Mouse (Mus musculus): Measurements from ENCODE around the gene Mvb12b. TPM values are rescaled to one million over a fixed set of nuclear protein-coding genes. Genes with fewer than 3 reads are reported as not detected.

Gene Mvb12b
- total RNA-seq, 2 experiments from 2014 or later, result 19.7 to 22.7 TPM

DNA sequence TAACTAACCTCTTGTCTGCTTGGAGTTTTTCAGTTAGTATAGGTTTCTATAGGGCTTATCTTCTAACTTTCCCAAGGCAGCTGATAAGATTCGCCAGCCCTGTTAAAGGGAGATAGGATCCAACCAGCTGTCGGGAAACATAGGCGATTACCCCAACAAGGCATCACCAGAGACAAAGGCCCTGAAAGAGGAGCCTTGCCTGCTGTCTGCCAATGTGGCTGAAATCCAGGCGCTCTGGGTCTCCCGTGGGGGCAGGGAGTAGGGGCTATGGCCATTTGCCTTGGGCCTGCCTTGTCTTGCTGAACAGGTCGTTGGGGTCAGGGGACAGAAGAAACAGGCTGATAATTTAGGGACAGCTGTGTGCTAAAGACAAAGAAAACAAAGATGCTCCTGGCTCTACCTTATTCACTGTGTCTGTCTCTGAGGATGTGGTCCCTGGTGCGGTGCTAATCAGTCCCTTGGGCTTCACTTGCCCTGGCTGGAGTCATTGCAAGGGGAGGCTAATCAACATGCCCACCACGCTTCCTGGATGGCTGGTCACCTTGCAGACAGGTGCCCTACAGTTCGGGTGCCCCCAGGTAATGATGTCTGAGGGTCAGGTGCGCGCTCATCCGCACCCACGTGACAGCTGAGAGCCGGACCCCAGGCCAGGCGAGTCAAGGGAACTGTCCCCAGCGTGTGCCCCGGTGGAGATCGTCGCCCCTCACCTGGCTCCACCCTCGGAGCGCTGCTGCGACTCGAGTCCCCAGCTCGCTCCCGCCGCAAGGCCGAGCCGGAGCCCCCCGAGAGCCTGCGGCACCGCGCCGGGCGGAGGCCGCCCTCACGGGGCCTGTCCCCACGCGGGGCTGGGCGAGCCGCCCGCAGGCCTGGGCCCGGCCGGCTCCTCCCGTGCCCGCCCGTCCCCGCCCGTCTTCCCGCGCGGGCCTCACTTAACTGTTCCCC lies 1.1 kb downstream of the Mvb12b start:
- peak; percentile 9 to 37 for DNase-seq

DNA sequence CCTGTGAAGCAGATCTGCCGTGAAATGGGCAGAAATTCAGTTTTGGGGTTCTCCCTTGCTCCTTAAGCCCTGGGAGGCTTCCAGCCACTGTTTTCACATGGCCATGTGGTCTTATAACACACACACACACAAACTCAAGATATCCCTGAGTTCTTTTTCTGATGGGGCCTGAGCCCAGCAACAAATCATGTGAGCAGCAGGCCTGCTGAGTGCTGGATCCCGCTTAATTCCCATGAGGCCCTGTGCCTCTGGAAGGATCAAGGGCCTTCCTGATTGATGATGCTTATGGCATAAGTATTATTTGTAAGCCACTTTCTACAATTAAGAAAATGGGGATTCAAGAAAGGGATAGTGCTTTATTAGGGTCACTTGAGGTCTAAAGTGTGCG lies 2.5 kb downstream of the Mvb12b start:
- DNase-seq, result no peak

DNA sequence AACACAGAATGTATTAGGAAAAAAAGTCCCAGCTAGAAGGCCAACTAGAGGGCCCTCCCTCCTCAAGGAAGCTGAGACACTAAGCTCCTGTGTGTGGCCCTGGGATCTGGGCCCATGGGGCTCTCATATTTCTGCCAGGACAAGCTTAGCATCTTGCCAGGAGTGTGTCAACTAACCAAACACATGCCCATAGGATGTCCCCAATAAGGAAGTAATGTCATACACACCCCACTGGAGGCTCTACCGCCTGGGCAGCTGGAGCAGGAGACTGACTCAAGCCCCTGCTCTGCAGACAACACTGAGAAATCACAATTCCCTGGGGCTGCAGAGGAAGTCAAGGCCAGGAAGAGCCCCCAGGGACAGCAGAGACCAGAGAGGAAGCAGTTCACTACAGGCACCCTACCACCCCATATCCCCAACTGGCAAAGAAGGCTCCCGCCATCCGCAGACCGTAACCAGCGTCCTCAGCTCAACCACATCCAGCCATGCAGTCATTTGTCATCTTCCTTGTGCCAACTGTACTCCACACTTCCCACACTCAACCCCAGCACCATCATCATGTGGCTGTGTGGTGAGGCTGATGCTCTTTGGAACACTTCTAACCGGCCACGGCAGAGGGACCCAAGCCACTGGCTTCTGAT lies 3.0 kb downstream of the Mvb12b start:
- peak in 1 of 2 experiments; percentile 15 for DNase-seq

- DNase-seq, result no peak
Measured at GRCm38 (mm10) chr2:33879223-33879622, 8.5 kb downstream of the Mvb12b start.

DNA sequence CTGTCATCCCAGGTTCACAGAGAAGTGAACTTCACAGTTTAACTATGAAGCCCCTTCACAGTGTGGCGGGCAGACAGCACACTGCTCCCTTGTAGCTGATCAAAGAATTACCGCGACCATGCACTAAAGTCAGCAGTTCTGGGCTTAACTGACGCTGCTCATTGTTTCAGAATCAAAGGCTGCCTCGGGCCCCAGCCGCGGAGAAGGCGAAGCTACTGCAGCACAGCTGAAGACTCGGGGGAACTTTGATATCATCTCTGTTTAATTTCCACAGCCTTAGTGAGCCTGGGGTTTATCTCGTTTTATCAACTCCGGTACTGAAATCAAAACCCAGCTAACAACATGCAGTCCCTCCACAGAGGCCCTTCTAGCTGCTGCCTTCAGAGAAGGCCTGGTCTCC lies 9.3 kb downstream of the Mvb12b start:
- no peak for DNase-seq

DNA sequence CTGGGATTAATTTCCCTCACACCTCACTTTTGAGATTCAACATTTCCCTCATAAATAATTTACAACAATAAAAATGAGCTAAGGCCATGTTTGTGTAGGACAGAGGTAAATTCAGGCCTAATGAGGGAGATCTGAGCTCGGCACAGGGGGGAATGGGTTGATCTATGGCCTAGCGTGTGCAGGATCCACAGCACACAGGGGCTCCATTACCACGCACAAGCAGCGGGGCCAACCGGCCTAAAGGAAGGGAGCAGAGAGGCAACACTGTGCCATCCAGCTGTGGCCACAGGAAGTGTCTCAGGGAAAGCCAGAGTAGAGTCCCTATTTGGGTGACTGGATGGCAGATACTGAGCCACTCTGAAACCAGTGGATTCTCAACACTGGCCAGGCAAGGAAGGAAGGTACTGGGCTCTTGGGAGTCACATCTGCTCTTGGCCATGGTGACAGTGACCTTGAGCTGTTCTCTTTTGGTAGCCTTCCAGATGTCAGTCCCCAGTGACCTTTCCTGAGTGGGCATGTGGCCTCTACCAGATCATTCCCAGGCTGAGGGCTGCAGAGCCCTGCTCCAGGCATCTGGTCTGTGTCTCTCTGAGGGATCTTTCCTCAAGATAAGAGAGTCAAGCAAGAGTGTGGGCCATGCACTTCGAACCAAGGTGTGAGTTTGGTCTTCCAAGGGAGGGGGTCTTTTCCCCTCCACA lies 9.9 kb downstream of the Mvb12b start:
- DNase-seq, result peak; percentile 30 to 34

DNA sequence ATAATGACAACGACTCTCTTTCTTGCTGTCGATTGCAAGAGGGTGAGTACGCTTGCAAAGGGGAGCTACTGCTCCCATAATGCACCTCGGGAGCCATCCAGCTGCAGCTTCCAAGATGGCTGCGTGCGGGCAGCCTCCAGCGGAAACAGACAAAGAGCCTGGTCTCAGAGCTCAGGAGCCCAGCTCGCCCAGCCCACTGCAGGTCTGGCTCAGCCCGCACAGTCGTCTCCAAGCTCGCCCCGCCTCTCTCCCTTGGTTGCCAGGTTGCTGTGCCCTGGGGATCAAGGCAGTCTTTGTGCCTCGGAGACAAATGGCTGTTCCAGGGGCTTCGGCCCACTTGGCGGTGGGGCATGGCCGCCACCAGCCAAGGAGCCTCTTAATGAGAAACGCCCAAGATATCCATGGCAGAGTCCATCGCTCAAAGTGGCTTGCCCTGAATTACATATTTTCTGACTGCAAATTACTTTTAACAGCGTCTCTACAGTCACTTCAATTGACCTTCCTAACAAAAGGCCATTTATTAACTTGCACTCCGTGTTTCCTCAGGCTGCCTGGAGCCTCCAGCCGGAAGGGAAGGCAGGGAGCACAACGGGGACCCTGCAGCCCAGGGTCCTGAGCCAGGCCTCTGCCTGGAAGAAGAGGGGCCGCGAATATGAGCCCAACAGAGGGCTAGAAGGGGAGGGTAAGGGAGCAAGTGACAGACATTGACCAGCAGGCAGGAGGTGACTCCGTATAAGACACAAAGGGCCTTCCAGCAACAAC lies 11.0 kb downstream of the Mvb12b start:
- DNase-seq, result peak; percentile 76

GRCm38 (mm10) chr2:33875594-33875993 lies 12.2 kb downstream of the Mvb12b start:
- no peak for DNase-seq

- DNase-seq, result no peak
Measured at GRCm38 (mm10) chr2:33874856-33875576, 12.7 kb downstream of the Mvb12b start.

- DNase-seq, result no peak
Measured at GRCm38 (mm10) chr2:33874367-33874766, 13.4 kb downstream of the Mvb12b start.

GRCm38 (mm10) chr2:33873501-33873900 lies 14.2 kb downstream of the Mvb12b start:
- no peak for DNase-seq

DNA sequence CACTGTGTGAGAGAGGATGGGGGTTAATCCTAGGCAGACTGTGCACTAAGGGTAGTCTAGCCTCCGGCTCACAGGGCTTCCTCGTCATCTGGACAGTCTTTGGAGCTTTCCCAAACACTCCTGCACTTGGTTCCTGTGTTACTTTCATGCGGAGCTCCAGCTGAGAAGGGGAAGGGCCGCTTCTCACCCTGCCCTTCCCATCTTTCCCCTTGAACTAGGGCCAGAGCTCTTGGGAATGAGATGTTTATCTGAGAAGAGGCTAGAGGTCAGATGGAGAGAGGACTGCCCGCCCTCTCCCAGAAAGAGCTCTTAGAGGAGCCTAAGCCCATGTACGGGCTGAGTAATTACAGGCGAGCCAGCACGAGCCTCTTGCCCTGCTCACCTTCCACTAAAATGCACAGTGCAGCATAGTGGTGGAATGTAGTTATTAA lies 14.9 kb downstream of the Mvb12b start:
- DNase-seq, result peak; percentile 15 to 27

- no peak for DNase-seq
Measured at GRCm38 (mm10) chr2:33871181-33871520, 16.6 kb downstream of the Mvb12b start.

GRCm38 (mm10) chr2:33870369-33871180 lies 17.2 kb downstream of the Mvb12b start:
- peak; percentile 68 to 79 for DNase-seq

DNA sequence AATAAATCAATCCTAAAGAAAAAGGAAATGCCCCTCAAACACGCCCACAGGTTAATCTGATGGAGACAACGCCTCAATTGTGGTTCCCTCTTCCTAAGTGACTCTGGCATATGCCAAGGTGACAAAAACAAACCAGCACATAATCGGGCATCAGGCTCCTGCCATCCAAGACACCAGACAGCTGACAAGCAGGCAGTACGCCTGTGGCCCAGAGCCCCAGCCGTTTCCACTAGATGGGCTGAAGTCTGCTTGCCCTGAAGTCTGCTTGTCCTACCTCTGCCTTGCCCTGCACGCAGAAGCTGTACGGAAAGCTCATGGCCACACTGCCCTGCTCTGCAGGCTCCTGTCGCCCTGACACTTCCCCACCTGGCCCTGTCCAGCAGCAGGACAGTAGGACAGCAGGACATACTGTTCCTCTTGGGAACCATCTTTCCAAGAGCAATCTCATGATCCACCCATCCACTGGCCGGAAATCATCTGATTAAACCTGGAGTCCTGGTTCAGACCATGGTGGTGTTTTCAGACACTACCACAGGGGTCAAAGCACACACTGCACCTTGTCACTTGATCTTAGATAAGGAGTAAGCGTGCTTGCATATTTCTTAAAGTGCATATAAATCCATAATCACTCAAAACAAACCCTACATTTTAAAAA lies 17.9 kb downstream of the Mvb12b start:
- no peak for DNase-seq

GRCm38 (mm10) chr2:33868996-33869688 lies 18.6 kb downstream of the Mvb12b start:
- DNase-seq, result no peak

- DNase-seq, result no peak
Measured at GRCm38 (mm10) chr2:33868322-33868721, 19.4 kb downstream of the Mvb12b start.

GRCm38 (mm10) chr2:33856746-33857145 lies 31.0 kb downstream of the Mvb12b start:
- DNase-seq, result no peak

All from adrenal gland, postnatal 36 days (tissue).